Mouse (Mus musculus): ENCODE measurements around the gene Sds.

Sds gene

DNA sequence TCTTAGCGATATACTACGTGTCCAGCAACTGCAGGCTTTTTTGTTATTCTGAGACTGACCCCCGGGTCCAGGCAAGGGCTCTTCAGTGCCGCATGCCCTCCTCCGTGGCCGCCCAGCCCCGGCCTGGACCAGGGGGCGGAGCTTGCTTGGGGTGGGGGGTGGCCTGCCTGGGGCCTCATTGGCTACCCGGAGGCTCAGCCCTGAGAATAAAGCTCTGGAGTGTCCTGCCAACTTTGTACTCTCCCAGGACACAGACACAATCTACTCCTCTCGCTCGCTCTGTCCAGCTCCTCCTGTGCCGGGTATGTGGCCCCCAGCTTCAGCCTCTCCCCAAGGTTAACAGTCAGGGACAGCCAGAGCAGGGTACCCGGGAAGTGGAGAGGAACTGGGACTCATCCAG, at the start of gene Sds:
Sds (plus strand) TSS at position 231 of the 400 bp plus-strand sequence.
- DNase-seq (ENCODE audit: low read depth, low spot score): no peak

DNA sequence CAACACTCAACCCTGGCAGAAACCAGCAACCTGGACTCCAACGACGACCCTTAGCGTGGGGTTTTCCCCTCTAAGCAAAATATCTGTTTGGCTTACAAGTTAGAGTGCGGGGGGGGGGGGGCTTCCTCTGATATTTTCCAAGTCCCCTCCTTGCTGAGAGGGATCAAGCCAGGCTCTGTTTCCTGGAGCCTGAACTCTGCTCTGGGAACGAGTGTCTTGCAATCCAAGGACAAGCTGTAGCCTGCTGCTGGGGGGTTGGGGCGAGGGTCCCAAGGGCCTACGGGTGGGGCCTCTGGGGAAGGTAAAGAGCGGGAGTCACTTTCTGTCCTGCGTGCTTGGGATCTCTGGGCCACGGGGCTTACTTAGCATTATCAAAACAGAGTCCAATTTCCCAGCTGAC, 49.8 kb upstream of the Sds start:
- no peak for DNase-seq (ENCODE audit: low read depth, low spot score)

DNA sequence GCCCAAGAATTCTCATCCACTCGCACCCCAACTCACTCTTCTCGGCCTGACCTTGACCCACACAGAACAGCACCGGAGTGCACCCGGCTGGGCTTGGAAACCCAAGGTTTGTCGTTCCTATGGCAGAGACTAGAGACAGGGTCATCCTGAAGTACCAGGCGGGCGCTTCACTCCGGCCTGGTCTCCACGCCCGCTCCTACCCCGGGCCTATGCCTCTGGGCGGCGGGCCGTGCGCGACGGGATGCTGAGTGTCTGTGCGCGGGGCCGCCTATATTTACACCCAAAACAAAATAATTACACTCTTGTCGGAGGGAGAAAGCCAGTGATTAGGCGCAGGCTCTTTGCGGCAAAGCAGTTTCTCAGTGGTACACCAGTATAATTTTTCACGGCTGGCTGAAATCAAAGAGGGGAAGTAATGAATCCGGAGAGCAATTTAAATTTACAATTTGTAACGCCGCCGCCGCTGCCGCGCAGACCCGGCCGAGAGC, 48.8 kb upstream of the Sds start:
- no peak for DNase-seq (ENCODE audit: low read depth, low spot score)

GRCm38 (mm10) chr5:120428189-120428838, 48.0 kb upstream of the Sds start:
- DNase-seq (ENCODE audit: low read depth, low spot score): no peak

DNA sequence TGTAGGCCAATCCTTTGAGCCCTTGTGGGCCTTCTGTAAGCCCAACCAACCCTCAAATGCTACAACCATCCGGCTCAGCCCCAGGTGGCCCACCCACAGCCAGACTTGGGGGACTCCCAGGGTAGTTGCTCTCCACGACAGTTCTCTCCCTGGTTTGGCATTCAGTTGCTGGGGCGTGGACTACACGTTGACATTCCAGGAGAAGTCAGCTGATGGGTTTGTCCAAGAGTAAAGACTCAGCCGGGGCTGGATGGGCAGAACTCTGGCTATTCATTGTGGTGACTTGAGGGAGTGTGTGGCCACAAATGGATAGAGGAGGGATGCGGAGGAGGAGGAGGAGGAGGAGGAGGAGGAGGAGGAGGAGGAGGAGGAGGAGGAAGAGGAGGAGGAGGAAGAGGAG, 47.3 kb upstream of the Sds start:
- DNase-seq (ENCODE audit: low read depth, low spot score): no peak

DNA sequence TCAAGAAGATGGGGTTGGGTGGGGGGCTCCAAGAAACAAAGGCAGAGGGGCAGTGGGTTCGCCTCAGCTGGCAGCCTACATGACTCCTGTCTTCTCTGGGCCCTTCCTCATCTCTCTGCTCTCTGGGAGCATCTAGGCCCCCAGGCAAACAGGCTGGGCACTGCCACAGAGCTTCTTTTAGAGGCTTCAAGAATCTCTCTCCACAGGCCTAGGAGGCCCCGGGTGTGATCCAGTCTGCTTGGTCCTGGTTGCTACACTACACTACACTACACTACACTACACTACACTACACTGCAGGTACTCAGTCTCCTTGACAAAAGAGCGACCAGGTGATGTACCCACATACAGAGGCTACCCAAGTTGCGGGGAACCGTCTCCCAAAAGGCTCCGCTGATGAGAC, 46.6 kb upstream of the Sds start:
- DNase-seq (ENCODE audit: low read depth, low spot score): no peak

GRCm38 (mm10) chr5:120431001-120431583, 45.2 kb upstream of the Sds start:
- no peak for DNase-seq (ENCODE audit: low read depth, low spot score)

- DNase-seq (ENCODE audit: low read depth, low spot score): no peak
Measured at GRCm38 (mm10) chr5:120431649-120432485, 44.5 kb upstream of the Sds start, which contains the start of gene Lhx5. Gene Lhx5, plus strand, starts transcription at chr5:120431699.

DNA sequence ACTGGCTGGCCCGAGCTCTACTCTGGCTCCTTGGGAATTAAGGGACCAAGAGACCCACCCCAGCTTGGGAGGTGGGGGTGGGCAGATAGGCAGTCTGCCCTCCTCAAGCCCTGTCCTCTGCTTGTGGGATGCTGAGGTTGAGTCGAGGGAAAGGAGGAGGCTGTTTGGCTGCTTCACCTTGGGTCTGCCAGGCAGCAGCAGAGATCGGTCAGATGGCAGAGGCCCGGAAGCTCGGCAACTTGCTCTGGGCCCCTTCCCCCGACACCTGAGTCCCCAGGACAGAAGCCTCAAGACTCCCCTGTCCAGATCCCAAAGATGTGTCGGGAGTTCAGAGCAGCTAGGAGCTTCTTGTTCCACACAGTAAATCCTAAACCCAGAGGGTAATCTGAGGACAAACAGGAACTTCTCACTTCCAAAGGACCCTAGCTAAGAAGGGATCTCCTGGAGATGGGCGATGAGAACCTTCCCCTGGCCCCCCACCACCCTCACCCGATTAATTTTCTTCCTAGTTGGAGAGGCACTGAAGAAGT, 43.8 kb upstream of the Sds start:
- DNase-seq (ENCODE audit: low read depth, low spot score): no peak

- no peak for DNase-seq (ENCODE audit: low read depth, low spot score)
Measured at GRCm38 (mm10) chr5:120433135-120433760, 43.1 kb upstream of the Sds start.

DNA sequence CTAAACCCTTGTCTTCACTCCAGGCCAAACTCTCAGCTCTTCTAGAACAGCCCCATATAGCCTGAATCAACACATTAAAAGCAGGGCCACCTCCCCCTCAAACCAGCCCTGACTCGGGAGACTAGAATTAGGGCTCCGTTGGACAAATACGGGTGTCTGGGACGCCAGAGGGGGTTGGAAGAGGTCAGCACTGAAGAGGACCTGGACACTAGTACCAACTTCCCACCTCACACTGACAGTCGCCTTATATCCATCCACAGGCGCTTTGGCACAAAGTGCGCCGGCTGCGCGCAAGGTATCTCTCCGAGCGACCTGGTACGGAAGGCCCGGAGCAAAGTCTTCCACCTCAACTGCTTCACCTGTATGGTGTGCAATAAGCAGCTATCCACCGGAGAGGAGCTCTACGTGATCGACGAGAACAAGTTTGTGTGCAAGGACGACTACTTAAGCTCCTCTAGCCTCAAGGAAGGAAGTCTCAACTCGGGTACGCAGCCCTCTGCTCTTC, 42.0 kb upstream of the Sds start:
- DNase-seq (ENCODE audit: low read depth, low spot score): no peak

DNA sequence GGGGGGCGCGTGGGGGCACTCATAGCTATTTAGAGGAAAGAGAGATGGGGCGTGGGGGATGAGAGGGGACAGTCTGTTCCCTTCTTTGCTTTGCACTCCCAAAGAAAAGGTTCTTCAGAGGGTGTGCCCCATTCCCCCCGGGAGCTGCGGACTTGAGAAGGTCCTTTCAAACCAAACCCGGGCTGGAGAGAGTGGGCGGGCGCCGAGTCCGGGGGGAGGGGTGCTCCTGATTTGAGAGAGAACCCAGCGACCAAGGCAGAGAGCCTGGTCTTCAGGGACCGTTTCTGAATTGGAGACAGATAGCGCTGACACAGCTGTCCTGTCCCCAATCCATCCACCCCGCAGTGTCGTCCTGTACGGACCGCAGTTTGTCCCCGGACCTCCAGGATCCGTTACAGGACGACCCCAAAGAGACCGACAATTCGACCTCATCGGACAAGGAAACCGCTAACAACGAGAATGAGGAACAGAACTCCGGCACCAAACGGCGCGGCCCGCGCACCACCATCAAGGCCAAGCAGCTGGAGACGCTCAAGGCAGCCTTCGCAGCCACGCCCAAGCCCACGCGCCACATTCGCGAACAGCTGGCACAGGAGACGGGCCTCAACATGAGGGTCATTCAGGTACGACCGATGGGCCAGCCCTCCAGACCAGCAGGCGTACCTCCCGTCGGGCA, 41.2 kb upstream of the Sds start:
- DNase-seq (ENCODE audit: low read depth, low spot score): no peak

DNA sequence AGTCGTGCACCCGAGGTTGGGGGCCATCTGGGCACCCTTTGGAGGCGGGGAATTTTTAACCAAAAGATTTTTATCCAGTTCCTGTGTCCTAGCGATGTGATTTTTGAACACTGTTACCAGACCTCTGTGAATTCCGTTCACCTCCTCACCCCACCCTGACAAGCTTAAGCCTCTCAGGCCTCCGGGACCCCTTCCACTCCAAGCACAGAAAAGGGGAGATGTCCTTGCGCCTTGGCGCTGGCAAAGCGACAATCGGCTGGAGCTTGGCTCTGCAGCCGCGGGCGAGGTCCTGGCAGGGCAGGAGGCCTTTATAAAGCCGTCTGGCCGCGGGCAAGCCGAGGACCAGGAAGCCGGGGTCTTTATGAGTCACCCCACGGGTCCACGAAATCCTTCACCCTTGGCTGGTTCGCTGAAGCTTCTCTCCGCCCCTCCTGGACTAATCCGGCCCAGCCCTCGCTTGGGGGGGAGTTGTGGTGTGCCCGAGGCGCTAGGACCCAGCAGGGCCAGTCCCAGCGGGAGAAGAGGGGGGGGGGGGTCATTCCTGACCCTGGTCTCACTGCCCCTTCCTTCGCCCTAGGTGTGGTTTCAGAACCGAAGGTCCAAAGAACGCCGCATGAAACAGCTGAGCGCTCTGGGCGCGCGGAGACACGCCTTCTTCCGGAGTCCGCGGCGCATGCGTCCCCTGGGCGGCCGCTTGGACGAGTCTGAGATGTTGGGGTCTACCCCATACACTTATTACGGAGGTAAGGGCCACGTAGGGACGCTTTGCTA, 40.4 kb upstream of the Sds start:
- DNase-seq (ENCODE audit: low read depth, low spot score): no peak

GRCm38 (mm10) chr5:120436885-120437495, 39.3 kb upstream of the Sds start:
- no peak for DNase-seq (ENCODE audit: low read depth, low spot score)

- no peak for DNase-seq (ENCODE audit: low read depth, low spot score)
Measured at GRCm38 (mm10) chr5:120437539-120437938, 38.8 kb upstream of the Sds start.

GRCm38 (mm10) chr5:120437986-120438385, 38.3 kb upstream of the Sds start:
- DNase-seq (ENCODE audit: low read depth, low spot score): no peak

GRCm38 (mm10) chr5:120438469-120438868, 37.9 kb upstream of the Sds start:
- DNase-seq (ENCODE audit: low read depth, low spot score): no peak

- no peak for DNase-seq (ENCODE audit: low read depth, low spot score)
Measured at GRCm38 (mm10) chr5:120438991-120439710, 37.2 kb upstream of the Sds start.
